Mouse (Mus musculus) embryonic fibroblast, embryonic 13.5 days (primary cell): ENCODE results near the gene Gm49394.

ENCODE experiments used
- CTCF ChIP-seq: IDR thresholded peaks from 2 replicates; pipeline ENCODE4 v1.5.1; 2011; ENCODE audit warnings: mild to moderate bottlenecking, control low read depth, low read length, moderate library complexity, borderline replicate concordance; ENCODE audit not compliant: insufficient read depth
- POLR2A ChIP-seq: IDR thresholded peaks from 2 replicates; pipeline ENCODE4 v1.6.1; 2011; ENCODE audit warnings: low read depth, mild to moderate bottlenecking, control low read depth, low read length, moderate library complexity

GRCm38 (mm10) chr7:142629806-142630205, 39.9 kb downstream of the Gm49394 start:
- no peak for TF ChIP-seq POLR2A
- no peak for TF ChIP-seq CTCF
